ENCODE assay signal across 13 mouse cellular contexts in genomic region chr6:99953980-99954776, GRCm38 (mm10).
A peak's percentile ranks its signal among the peaks of the same experiment; 100 is the strongest.
DNase-seq lines count a peak whose midpoint lies in the region; ATAC-seq and TF ChIP-seq lines count a peak whose summit lies in the region.
"Had no signal": no experiment of that assay in that cellular context is flagged by ENCODE, and none has a peak within 500 bp of the region (broad histone marks: within the 10 kb centered on the region; RNA-seq: fewer than 3 reads in every experiment).

No protein-coding gene starts in this region.

- H3K4me3 ChIP-seq in hindbrain, embryonic 13.5 days: no peak overlapping the region
- H3K4me3 ChIP-seq in hindbrain, embryonic 11.5 days (ENCODE audit: low read depth, low read length): no peak overlapping the region
- H3K4me3 ChIP-seq in forebrain, embryonic 14.5 days (ENCODE audit: low read depth, low read length): no peak overlapping the region
- H3K4me3 ChIP-seq in hindbrain, embryonic 16.5 days (ENCODE audit: low read length): no peak overlapping the region
- no peak overlapping the region for H3K4me3 ChIP-seq in midbrain, postnatal 0 days (ENCODE audit: low read depth, low read length)
- H3K4me3 ChIP-seq: erythroblast, embryonic 14.5 days; myocyte had no signal

- no peak overlapping the region for H3K9ac ChIP-seq in hindbrain, embryonic 13.5 days
- no peak overlapping the region for H3K9ac ChIP-seq in hindbrain, embryonic 11.5 days (ENCODE audit: low read depth, low read length)
- peak overlapping the region; percentile 2; the same call in 1 of the 2 replicates for H3K9ac ChIP-seq in forebrain, embryonic 14.5 days (ENCODE audit: low read length)
- peak overlapping the region; percentile 3; the same call in 1 of the 2 replicates for H3K9ac ChIP-seq in hindbrain, embryonic 16.5 days (ENCODE audit: low read depth, low read length)
- no peak overlapping the region for H3K9ac ChIP-seq in midbrain, postnatal 0 days (replicated peaks; ENCODE audit: low read length, poor library complexity, severe bottlenecking)

- TF ChIP-seq CTCF in midbrain, postnatal 0 days (IDR thresholded peaks at IDR 0.05): no peak

- 0 out of 2 replicates have a peak, but pooled peaks cover 10% of the 10 kb centered on the region for H3K27me3 ChIP-seq in hindbrain, embryonic 13.5 days
- H3K27me3 ChIP-seq in hindbrain, embryonic 11.5 days (ENCODE audit: control insufficient read depth, insufficient read depth, low read length): no peaks in the 10 kb centered on the region; the same call in 1 of the 2 replicates
- H3K27me3 ChIP-seq in forebrain, embryonic 14.5 days (replicated peaks; ENCODE audit: control insufficient read depth, insufficient read depth, low read length): no peaks in the 10 kb centered on the region
- H3K27me3 ChIP-seq in hindbrain, embryonic 16.5 days (replicated peaks; ENCODE audit: control insufficient read depth, insufficient read depth, low read length): no peaks in the 10 kb centered on the region
- H3K27me3 ChIP-seq in midbrain, postnatal 0 days (ENCODE audit: insufficient read depth, low read length): no peaks in the 10 kb centered on the region; the same call in 1 of the 2 replicates

- no peak for DNase-seq in hindbrain, embryonic 11.5 days (ENCODE audit: low spot score)
- peak; percentile 77 for DNase-seq in forebrain, embryonic 14.5 days (ENCODE audit: low spot score)
- DNase-seq in midbrain, postnatal 0 days (ENCODE audit: low spot score): peak; percentile 62
- no peak for DNase-seq in cerebellum, postnatal 36 days
- DNase-seq in right cerebral cortex, adult 2 months (ENCODE audit: low spot score in 2 of 2): no peak
- DNase-seq: cerebellum, adult 9-10 months; liver; right cerebral cortex, adult 18-20 months had no signal

- no peaks in the 10 kb centered on the region for H3K9me3 ChIP-seq in hindbrain, embryonic 13.5 days
- no peaks in the 10 kb centered on the region for H3K9me3 ChIP-seq in hindbrain, embryonic 11.5 days (ENCODE audit: control insufficient read depth, low read length)
- H3K9me3 ChIP-seq in forebrain, embryonic 14.5 days (replicated peaks; ENCODE audit: control insufficient read depth, low read length): no peaks in the 10 kb centered on the region
- H3K9me3 ChIP-seq in hindbrain, embryonic 16.5 days (ENCODE audit: control insufficient read depth, low read length): no peaks in the 10 kb centered on the region
- no peaks in the 10 kb centered on the region for H3K9me3 ChIP-seq in midbrain, postnatal 0 days (ENCODE audit: low read length)

- WGBS in hindbrain, embryonic 13.5 days: 52% methylated on average over 11 of the region's 11 CpGs
- 82% methylated on average over 11 of the region's 11 CpGs for WGBS in hindbrain, embryonic 11.5 days
- WGBS in forebrain, embryonic 14.5 days: 20% methylated on average over 11 of the region's 11 CpGs
- WGBS in hindbrain, embryonic 16.5 days: 40% methylated on average over 11 of the region's 11 CpGs
- 23% methylated on average over 11 of the region's 11 CpGs for WGBS in midbrain, postnatal 0 days

- H3K36me3 ChIP-seq in hindbrain, embryonic 13.5 days: no peaks in the 10 kb centered on the region
- no peaks in the 10 kb centered on the region for H3K36me3 ChIP-seq in hindbrain, embryonic 11.5 days (ENCODE audit: control insufficient read depth, insufficient read depth, low read length)
- no peaks in the 10 kb centered on the region for H3K36me3 ChIP-seq in forebrain, embryonic 14.5 days (ENCODE audit: control insufficient read depth, insufficient read depth, low read length)
- no peaks in the 10 kb centered on the region for H3K36me3 ChIP-seq in hindbrain, embryonic 16.5 days (ENCODE audit: control insufficient read depth, insufficient read depth, low read length)
- no peaks in the 10 kb centered on the region for H3K36me3 ChIP-seq in midbrain, postnatal 0 days (ENCODE audit: insufficient read depth, low read length)

- H3K27ac ChIP-seq in hindbrain, embryonic 13.5 days: peak overlapping the region; percentile 58; the same call in 1 of the 2 replicates
- no peak overlapping the region for H3K27ac ChIP-seq in hindbrain, embryonic 11.5 days (ENCODE audit: low read depth, low read length)
- H3K27ac ChIP-seq in forebrain, embryonic 14.5 days (ENCODE audit: low read depth, low read length): peak overlapping the region; percentile 60
- peak overlapping the region; percentile 19 for H3K27ac ChIP-seq in hindbrain, embryonic 16.5 days (ENCODE audit: low read depth, low read length)
- peak overlapping the region; percentile 71 for H3K27ac ChIP-seq in midbrain, postnatal 0 days (ENCODE audit: low read depth, low read length)

- H3K4me2 ChIP-seq in hindbrain, embryonic 13.5 days: no peak overlapping the region
- no peak overlapping the region for H3K4me2 ChIP-seq in hindbrain, embryonic 11.5 days (replicated peaks; ENCODE audit: low read depth, low read length)
- no peak overlapping the region for H3K4me2 ChIP-seq in forebrain, embryonic 14.5 days (ENCODE audit: low read length)
- H3K4me2 ChIP-seq in hindbrain, embryonic 16.5 days (ENCODE audit: low read length): no peak overlapping the region
- H3K4me2 ChIP-seq in midbrain, postnatal 0 days (ENCODE audit: low read depth, low read length, poor library complexity, severe bottlenecking): no peak overlapping the region

- peak; percentile 32; the same call in 1 of the 2 replicates for ATAC-seq in hindbrain, embryonic 13.5 days (ENCODE audit: low FRiP score)
- no peak for ATAC-seq in hindbrain, embryonic 11.5 days (ENCODE audit: low FRiP score)
- ATAC-seq in forebrain, embryonic 14.5 days: peak; percentile 76
- peak; percentile 56 for ATAC-seq in hindbrain, embryonic 16.5 days
- peak; percentile 47; the same call in 1 of the 2 replicates for ATAC-seq in midbrain, postnatal 0 days (ENCODE audit: low FRiP score)
- ATAC-seq: CD4-positive, CD25-positive, alpha-beta regulatory T cell, adult 4 months had no signal

- H3K4me1 ChIP-seq in hindbrain, embryonic 13.5 days (replicated peaks): peaks cover 12% of the 10 kb centered on the region
- no peaks in the 10 kb centered on the region for H3K4me1 ChIP-seq in hindbrain, embryonic 11.5 days (replicated peaks; ENCODE audit: control insufficient read depth, insufficient read depth, low read length)
- H3K4me1 ChIP-seq in forebrain, embryonic 14.5 days (ENCODE audit: control insufficient read depth, insufficient read depth, low read length): peaks cover 15% of the 10 kb centered on the region
- H3K4me1 ChIP-seq in hindbrain, embryonic 16.5 days (ENCODE audit: control insufficient read depth, insufficient read depth, low read depth, low read length): peaks cover 8% of the 10 kb centered on the region
- peaks cover 10% of the 10 kb centered on the region for H3K4me1 ChIP-seq in midbrain, postnatal 0 days (ENCODE audit: insufficient read depth, low read length)

Comparison
In these comparisons a context has a peak if more than half of its experiments do, and no peak if none do; other contexts are left out.
1. H3K9ac ChIP-seq: peak in forebrain, embryonic 14.5 days (single experiment) and hindbrain, embryonic 16.5 days (single experiment); none in hindbrain, embryonic 13.5 days (single experiment), hindbrain, embryonic 11.5 days (single experiment) and midbrain, postnatal 0 days (single experiment).
2. DNase-seq: peak in forebrain, embryonic 14.5 days (single experiment) and midbrain, postnatal 0 days (single experiment); none in hindbrain, embryonic 11.5 days (single experiment), cerebellum, postnatal 36 days (0 of 2) and right cerebral cortex, adult 2 months (0 of 2).